Mouse (Mus musculus) liver, adult 2 months (tissue): ENCODE results near the gene Cenpu.

Experiments
- CTCF ChIP-seq: fragments of 200-500 bp; IDR thresholded peaks from 2 replicates; pipeline ENCODE4 v1.5.1; 2011; ENCODE audit warnings: low read depth, low read length, control low read depth
- POLR2A ChIP-seq: fragments of 200-500 bp; IDR thresholded peaks from 2 replicates; pipeline ENCODE4 v1.6.1; 2011; ENCODE audit warnings: low read length, control low read depth; ENCODE audit not compliant: insufficient read depth; ENCODE audit errors: extremely low read depth

DNA sequence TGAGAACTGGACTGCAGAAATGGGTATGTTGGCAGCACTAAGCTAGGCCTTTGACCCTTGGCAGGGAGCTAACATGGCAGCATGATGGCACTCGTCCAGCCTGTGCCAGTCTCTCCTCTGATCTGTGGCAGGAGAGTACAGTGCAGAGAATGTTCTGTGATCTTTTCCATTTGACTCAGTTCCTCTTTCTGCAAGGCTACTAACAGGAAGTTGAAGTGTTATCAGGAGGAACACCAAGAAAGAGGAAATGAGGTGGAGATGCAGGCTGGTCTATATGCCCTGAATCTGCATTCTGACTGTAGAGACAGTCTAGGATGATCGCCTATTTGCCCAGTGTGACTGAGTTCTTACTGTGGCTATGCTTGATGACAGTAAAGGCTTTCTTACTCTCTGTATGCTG lies 43.8 kb downstream of the Cenpu start:
- no peak for TF ChIP-seq CTCF
- no peak for TF ChIP-seq POLR2A
